Mouse (Mus musculus): ENCODE measurements at regions not wholly inside any gene's neighbourhood (a gene's known extent, or its start where the extent isn't known, plus 50 kb on each side); places are given as distances from the start of the nearest gene placed in this dataset.

DNA sequence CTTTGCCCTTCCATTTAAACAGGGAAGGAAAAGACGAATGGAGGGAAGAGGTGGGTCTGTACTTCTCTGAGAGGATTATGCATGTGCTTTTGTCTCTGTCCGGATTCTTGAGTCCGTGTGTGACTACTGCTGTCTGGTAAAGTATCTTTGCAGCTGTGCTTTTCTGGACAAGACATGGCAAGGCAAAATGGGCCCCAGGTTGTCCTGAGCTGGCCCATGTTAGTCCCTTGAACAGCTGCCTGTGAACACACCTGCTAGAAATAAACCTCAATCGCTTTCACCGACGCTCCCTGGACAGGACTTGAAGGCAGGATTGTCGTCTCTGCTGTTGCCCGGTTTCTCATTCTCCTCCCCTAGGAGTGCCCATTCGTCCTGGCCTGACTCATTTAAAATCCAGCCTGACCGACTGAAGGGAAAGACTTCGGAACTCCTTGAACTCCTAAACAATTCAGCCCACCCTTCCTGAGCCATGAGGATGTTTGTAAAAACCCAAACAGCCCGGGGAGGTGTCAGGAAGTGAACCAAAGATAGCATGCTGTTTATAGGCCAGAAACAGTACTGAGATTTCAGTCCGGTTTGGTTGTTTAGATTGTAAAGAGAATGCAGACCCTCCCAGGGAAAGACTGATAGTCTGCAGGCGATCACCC, 281.7 kb downstream of the Qk start:
- no peak for ATAC-seq (replicated peaks; ENCODE audit: low FRiP score)
- Histone ChIP-seq H3K9me3 (replicated peaks) (no peaks in the 10 kb centered on the region), H3K4me3 (replicated peaks) (no peak overlapping the region), H3K27ac (no peak overlapping the region), H3K36me3 (no peaks in the 10 kb centered on the region), H3K9ac (no peak overlapping the region), H3K4me1 (no peaks in the 10 kb centered on the region), H3K27me3 (no peaks in the 10 kb centered on the region), H3K4me2 (no peak overlapping the region)
- 54% methylated on average over 14 of the region's 14 CpGs for WGBS

DNA sequence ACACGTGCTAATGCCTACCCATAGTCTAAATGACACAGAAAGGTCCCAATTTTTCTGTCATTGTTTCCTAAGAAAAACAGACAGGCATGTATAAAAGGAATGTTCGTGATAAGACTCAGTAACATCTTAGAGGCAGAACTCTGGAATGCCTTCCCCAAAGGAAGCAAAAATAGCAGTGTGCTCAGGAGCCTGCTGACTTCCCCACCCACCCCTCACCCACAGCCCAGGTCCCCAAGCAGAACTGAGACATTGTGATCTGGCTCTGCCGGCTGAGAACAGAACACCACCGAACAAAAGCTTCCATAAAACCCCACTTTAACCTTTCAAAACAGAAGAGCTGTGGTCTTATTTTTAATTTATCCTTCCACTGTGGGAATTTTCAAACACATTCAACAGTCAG, 286.1 kb downstream of the Qk start:
- no peak for ATAC-seq (replicated peaks; ENCODE audit: low FRiP score)
- no peak overlapping the region for H3K4me3 ChIP-seq (replicated peaks)
- H3K4me1 ChIP-seq = 0 out of 2 replicates have a peak, but pooled peaks cover 3% of the 10 kb centered on the region
- H3K27me3 ChIP-seq = no peaks in the 10 kb centered on the region
- no peak overlapping the region for H3K4me2 ChIP-seq
- no peaks in the 10 kb centered on the region for H3K9me3 ChIP-seq (replicated peaks)
- H3K27ac ChIP-seq = no peak overlapping the region
- 58% methylated on average over 4 of the region's 4 CpGs for WGBS
- H3K9ac ChIP-seq = no peak overlapping the region
- no peaks in the 10 kb centered on the region for H3K36me3 ChIP-seq

DNA sequence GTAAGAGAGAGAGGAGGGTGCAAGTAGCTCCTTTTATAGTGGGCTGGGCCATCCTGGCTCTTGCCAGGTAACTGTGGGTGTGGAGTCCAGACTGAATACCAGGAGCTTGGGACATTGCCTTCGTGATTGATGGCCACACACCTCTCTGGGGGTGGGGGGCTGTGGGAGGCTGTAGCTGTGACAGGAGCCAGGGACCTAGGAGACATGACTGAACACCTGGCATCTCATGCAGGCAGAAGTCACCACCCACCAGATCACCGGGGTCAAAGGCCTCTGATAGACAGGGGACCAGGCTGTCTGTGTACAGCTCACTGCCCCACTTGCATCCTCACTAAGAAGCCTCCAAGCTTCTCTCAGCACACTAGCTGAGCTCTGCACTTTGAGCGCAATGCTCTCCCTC, 288.6 kb downstream of the Qk start:
- no peak overlapping the region for H3K4me3 ChIP-seq (replicated peaks)
- H3K27ac ChIP-seq = no peak overlapping the region
- 0 out of 2 replicates have a peak, but pooled peaks cover 3% of the 10 kb centered on the region for H3K4me1 ChIP-seq
- 82% methylated on average over 3 of the region's 3 CpGs for WGBS
- ATAC-seq (replicated peaks; ENCODE audit: low FRiP score) = no peak
- H3K27me3 ChIP-seq = no peaks in the 10 kb centered on the region
- H3K9me3 ChIP-seq (replicated peaks) = no peaks in the 10 kb centered on the region
- no peaks in the 10 kb centered on the region for H3K36me3 ChIP-seq
- H3K9ac ChIP-seq = no peak overlapping the region
- H3K4me2 ChIP-seq = no peak overlapping the region

DNA sequence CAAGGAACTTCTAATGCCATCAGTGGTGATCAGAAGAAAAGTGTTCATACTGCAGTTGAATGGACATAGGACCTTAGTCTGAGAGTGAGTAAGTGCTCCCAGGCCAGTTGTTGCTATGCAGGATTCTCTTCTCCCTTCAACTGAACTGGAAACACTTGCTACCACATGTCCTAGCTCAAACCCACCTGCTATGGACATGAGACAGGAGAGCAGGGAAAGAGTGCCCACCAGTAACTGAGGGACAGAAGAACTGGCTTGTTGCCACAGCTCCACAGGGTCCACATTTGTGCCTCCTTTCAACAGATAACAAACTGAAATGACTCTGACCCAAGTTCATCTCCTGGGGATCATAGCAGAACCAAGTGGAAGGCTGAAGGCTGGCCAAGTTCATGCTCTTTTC, 292.9 kb downstream of the Qk start:
- Histone ChIP-seq H3K36me3 (no peaks in the 10 kb centered on the region), H3K27ac (no peak overlapping the region), H3K9ac (no peak overlapping the region), H3K4me1 (0 out of 2 replicates have a peak, but pooled peaks cover 3% of the 10 kb centered on the region), H3K27me3 (no peaks in the 10 kb centered on the region), H3K4me2 (no peak overlapping the region), H3K9me3 (replicated peaks) (no peaks in the 10 kb centered on the region), H3K4me3 (replicated peaks) (no peak overlapping the region)
- no peak for ATAC-seq (replicated peaks; ENCODE audit: low FRiP score)

DNA sequence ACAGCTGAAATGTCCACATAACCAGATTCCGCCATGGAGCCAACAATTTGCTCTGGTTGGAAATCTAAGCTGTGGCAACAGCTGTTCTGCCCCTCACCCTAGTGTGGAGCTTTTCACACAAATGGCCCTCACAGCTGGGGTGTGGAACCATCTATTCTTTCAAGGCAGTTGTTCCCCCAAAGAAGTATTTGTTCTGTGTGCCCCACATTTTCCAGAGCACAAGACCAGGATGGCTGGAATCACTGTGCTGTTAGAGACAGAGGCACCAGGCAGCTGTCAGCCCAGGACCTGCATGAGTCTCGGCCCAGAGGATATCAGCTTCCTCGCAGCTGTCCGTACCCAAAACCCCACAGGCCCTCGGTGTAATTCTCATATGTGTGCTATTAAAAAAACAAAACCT, 294.4 kb downstream of the Qk start:
- H3K9ac ChIP-seq = no peak overlapping the region
- H3K4me2 ChIP-seq = no peak overlapping the region
- H3K9me3 ChIP-seq (replicated peaks) = no peaks in the 10 kb centered on the region
- H3K27me3 ChIP-seq = no peaks in the 10 kb centered on the region
- no peaks in the 10 kb centered on the region for H3K4me1 ChIP-seq
- ATAC-seq (replicated peaks; ENCODE audit: low FRiP score) = no peak
- H3K4me3 ChIP-seq (replicated peaks) = no peak overlapping the region
- no peaks in the 10 kb centered on the region for H3K36me3 ChIP-seq
- 74% methylated on average over 5 of the region's 5 CpGs for WGBS
- no peak overlapping the region for H3K27ac ChIP-seq

DNA sequence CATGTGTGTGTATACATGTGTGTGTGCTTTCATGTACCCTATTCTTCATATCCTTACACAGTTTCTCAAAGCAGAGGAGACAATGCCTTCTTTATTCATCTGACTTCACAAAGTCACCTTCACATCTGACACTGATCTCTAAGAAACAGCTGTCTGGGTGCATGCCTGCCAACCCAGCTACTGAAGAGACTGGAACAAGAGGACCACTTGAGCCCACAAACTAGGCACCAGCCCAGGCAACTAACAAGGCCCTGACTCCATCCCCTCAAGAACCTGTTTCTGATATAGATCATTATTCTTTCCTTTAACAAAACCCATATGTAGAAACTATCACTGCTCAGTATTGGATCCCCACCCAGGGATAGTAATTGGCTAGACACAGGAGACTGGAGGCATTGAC, 295.3 kb downstream of the Qk start:
- no peaks in the 10 kb centered on the region for H3K4me1 ChIP-seq
- H3K9me3 ChIP-seq (replicated peaks) = no peaks in the 10 kb centered on the region
- H3K4me3 ChIP-seq (replicated peaks) = no peak overlapping the region
- no peak overlapping the region for H3K27ac ChIP-seq
- no peaks in the 10 kb centered on the region for H3K36me3 ChIP-seq
- H3K4me2 ChIP-seq = no peak overlapping the region
- no peaks in the 10 kb centered on the region for H3K27me3 ChIP-seq
- H3K9ac ChIP-seq = no peak overlapping the region
- no peak for ATAC-seq (replicated peaks; ENCODE audit: low FRiP score)

DNA sequence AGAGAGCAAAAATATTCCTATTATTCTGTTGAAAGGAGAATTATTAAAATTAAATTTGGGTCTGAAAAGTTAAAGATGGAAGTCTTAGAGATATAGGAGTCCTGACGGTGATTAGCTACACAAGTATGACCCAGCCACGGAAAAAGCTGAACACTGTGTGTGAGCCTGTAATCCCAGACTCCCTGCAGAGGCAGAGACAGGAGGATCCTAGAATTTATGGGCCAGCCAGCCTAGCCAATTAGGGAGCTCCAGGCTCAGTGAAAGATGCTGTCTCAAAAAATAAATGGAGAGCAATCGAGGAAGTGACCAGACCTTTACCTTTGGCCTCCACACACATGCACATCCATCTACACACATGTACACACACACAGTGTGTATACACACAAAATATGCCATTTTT, 307.5 kb downstream of the Qk start:
- Histone ChIP-seq H3K9ac (no peak overlapping the region), H3K27ac (no peak overlapping the region), H3K4me3 (replicated peaks) (no peak overlapping the region), H3K4me2 (no peak overlapping the region), H3K9me3 (replicated peaks) (no peaks in the 10 kb centered on the region), H3K36me3 (no peaks in the 10 kb centered on the region), H3K27me3 (no peaks in the 10 kb centered on the region), H3K4me1 (0 out of 2 replicates have a peak, but pooled peaks cover 3% of the 10 kb centered on the region)
- ATAC-seq (replicated peaks; ENCODE audit: low FRiP score) = no peak
- 42% methylated on average over 3 of the region's 3 CpGs for WGBS

DNA sequence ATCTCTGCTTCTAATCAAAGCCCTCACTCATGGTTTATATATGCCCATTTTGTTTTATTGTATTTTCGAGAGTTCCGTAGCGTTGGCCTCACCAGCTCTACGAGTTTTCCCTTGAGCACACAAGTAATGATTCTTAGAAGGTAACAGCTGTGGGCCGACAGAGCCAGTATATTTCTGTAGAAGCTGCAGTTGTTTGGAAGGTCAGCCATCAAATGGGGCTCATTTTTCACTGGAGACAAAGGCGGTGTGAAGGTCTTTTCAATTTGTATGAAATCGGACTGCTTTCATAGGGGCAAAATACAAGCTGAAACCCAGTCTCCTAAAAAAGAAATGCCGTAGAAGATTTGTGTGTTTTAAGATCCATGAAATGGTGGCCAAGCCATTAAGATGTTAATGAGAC, 307.9 kb downstream of the Qk start:
- Histone ChIP-seq H3K9me3 (replicated peaks) (no peaks in the 10 kb centered on the region), H3K9ac (no peak overlapping the region), H3K36me3 (no peaks in the 10 kb centered on the region), H3K27me3 (no peaks in the 10 kb centered on the region), H3K4me3 (replicated peaks) (no peak overlapping the region), H3K4me1 (0 out of 2 replicates have a peak, but pooled peaks cover 3% of the 10 kb centered on the region), H3K4me2 (no peak overlapping the region), H3K27ac (no peak overlapping the region)
- 51% methylated on average over 8 of the region's 8 CpGs for WGBS
- no peak for ATAC-seq (replicated peaks; ENCODE audit: low FRiP score)

DNA sequence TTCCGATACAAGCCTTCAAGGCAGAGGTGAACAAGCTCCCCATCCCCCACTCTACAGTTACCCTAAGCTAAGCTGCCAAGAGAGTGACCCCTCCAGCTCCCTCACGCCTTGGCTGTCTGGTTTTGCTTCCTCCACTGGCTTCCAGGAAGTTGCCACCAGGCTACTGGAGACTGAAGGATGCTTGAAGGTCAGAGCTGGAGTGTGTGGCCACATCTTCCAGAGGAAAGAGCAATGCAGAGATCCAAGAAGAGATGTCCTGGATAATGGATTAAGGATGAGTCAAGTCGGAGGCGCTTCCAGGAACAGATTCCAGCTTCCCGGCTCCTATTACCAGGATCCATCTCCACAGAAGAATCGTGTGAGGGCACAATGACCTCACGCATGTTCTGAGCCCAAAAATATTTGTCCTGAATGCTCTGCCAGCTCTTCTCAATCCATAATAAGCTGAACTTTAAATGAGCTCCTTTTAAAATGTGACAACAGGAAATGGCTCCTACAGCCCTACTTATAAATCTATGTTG, 318.5 kb downstream of the Qk start:
- 0 out of 2 replicates have a peak overlapping the region, but pooled peaks have one; percentile 37 for H3K27ac ChIP-seq

DNA sequence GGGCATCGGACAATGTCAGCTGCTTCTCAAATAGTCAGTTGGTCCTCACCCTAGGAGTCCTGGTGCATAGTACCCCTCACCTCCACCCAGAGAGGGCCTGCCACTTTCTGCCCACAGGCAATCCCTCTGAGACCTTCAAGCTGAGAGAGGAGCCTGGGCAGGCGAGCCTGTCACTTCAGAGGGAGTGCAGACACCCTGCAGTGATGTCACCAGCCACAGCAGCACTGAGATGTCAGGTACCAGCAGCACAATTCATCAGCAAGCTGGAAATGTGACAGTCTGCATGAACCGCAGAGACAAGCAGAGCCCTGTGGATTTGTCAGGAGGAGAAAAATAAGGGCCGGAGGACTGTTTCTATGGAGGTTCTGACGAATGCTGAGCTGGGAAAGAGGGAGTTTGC, 324.3 kb downstream of the Qk start:
- Histone ChIP-seq H3K4me1 (no peaks in the 10 kb centered on the region), H3K9me3 (replicated peaks) (no peaks in the 10 kb centered on the region), H3K9ac (no peak overlapping the region), H3K27ac (no peak overlapping the region), H3K4me3 (replicated peaks) (no peak overlapping the region), H3K36me3 (no peaks in the 10 kb centered on the region), H3K27me3 (no peaks in the 10 kb centered on the region), H3K4me2 (no peak overlapping the region)
- WGBS = 67% methylated on average over 5 of the region's 5 CpGs
- no peak for ATAC-seq (replicated peaks; ENCODE audit: low FRiP score)

More for the DNA sequence above, 318.5 kb downstream of the Qk start:
- no peak for ATAC-seq (replicated peaks; ENCODE audit: low FRiP score)
- 52% methylated on average over 7 of the region's 7 CpGs for WGBS
- no peak overlapping the region for H3K9ac ChIP-seq
- H3K36me3 ChIP-seq = no peaks in the 10 kb centered on the region
- no peak overlapping the region for H3K4me2 ChIP-seq
- H3K9me3 ChIP-seq (replicated peaks) = no peaks in the 10 kb centered on the region
- H3K4me1 ChIP-seq = peaks cover 9% of the 10 kb centered on the region
- H3K4me3 ChIP-seq (replicated peaks) = no peak overlapping the region
- no peaks in the 10 kb centered on the region for H3K27me3 ChIP-seq

DNA sequence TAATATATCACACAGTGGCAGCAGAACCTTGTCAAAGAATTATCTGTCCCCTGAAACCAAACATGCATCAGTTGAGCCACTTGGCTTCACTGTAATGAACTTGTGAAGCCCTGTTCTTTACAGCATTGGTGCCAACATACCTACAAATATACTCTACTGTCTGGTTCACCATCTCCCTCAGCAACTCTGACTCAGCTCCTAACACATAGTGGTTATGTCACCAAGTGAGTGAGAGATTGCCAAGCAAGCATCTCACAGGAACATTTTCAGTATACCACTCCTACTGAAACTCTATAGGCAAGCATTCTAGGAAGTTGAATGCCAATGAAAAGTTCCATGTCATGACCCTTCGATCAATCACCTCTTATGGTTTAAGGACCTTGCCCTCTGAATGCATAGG, 321.2 kb upstream of the Pabpc6 start:
- Histone ChIP-seq H3K9ac (no peak overlapping the region), H3K27ac (no peak overlapping the region), H3K4me2 (no peak overlapping the region), H3K36me3 (no peaks in the 10 kb centered on the region), H3K27me3 (no peaks in the 10 kb centered on the region), H3K4me1 (no peaks in the 10 kb centered on the region), H3K9me3 (replicated peaks) (no peaks in the 10 kb centered on the region), H3K4me3 (replicated peaks) (no peak overlapping the region)
- no peak for ATAC-seq (replicated peaks; ENCODE audit: low FRiP score)
- WGBS = 91% methylated on average over 1 of the region's 1 CpGs

DNA sequence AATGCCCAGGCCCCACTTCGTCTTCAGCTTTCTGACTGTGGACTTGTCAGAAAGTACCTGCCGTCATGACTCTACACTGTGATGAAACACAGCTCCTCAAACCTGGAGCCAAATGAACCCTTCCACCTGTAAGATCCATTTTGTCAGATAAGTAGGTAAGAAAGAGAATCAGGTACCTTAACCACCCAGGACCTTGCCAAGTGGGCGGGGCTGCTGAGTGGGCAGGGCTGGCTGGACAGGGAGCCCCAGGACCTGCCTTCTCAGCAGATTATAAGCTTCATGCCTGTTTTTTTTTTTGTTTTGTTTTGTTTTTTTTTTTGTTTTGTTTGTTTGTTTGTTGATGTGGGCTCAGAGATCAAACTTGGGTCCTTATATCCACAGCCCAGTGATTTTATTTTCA, 311.8 kb upstream of the Pabpc6 start:
- ATAC-seq (replicated peaks; ENCODE audit: low FRiP score) = no peak
- Histone ChIP-seq H3K9ac (no peak overlapping the region), H3K4me3 (replicated peaks) (no peak overlapping the region), H3K27me3 (no peaks in the 10 kb centered on the region), H3K36me3 (no peaks in the 10 kb centered on the region), H3K4me1 (no peaks in the 10 kb centered on the region), H3K4me2 (no peak overlapping the region), H3K9me3 (replicated peaks) (no peaks in the 10 kb centered on the region), H3K27ac (no peak overlapping the region)
- 95% methylated on average over 3 of the region's 3 CpGs for WGBS

DNA sequence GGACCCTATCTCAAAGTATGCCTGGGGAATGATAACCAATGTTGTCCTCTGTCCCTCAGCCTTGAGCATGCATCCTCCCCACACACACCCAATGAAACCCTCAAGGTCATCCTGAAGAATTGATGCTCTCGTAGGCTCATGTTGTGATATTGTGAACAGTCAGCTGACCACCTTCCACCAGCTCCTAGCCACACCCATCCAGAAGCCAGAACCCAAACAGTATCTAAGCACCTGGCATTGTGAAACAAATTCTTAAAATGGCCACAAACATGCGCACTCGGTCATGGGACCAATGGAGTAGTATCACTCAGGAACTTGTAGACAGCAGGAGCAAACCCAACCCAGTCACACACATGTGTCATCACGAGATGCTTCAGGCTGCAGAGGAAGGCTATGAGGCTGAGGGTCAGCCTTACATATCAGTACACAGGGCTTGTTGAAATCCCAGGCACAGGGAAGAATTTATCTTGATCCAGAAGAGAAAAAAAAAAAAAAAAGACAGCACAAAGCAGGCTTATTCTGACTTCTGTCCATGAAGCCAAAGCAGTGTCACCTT, 307.4 kb upstream of the Pabpc6 start:
- no peak overlapping the region for H3K4me2 ChIP-seq
- no peaks in the 10 kb centered on the region for H3K36me3 ChIP-seq
- H3K27me3 ChIP-seq = no peaks in the 10 kb centered on the region
- no peak for ATAC-seq (replicated peaks; ENCODE audit: low FRiP score)
- H3K4me1 ChIP-seq = no peaks in the 10 kb centered on the region
- H3K4me3 ChIP-seq (replicated peaks) = no peak overlapping the region
- no peaks in the 10 kb centered on the region for H3K9me3 ChIP-seq (replicated peaks)
- H3K27ac ChIP-seq = no peak overlapping the region
- WGBS = 92% methylated on average over 4 of the region's 4 CpGs
- no peak overlapping the region for H3K9ac ChIP-seq

All from kidney, embryonic 15.5 days (tissue).